Mouse (Mus musculus) hindbrain, embryonic 15.5 days (tissue): Measurements from ENCODE around the gene Gm21541. TPM values are rescaled to one million over a fixed set of nuclear protein-coding genes. Genes with fewer than 3 reads are reported as not detected.
"Not testable (repeated sequence)": the region's sequence is repeated elsewhere in the genome, so short reads cannot be mapped to it uniquely, and the experiment has no call there.

ENCODE experiments used
- ATAC-seq: fragments of 200-750 bp; cut with Nextera tagmentation; 2 replicates; pipeline ENCODE4 v1.8.0; 2017; ENCODE audit warnings: low read depth, moderate number of reproducible peaks, moderate TSS enrichment; ENCODE audit not compliant: low FRiP score
- H3K27ac ChIP-seq: fragments of 300-500 bp; sonication (generic); replicated peaks from 2 replicates; pipeline ENCODE4 v1.5.1; 2015; ENCODE audit warnings: mild to moderate bottlenecking, inconsistent platforms
- H3K27me3 ChIP-seq: fragments of 300-500 bp; sonication (generic); 2 replicates; pipeline ENCODE4 v1.6.1; 2015; ENCODE audit warnings: control low read depth, inconsistent platforms
- H3K36me3 ChIP-seq: fragments of 300-500 bp; sonication (generic); 2 replicates; pipeline ENCODE4 v1.6.1; 2015; ENCODE audit warnings: control low read depth, inconsistent platforms
- H3K4me1 ChIP-seq: fragments of 300-500 bp; sonication (generic); replicated peaks from 2 replicates; pipeline ENCODE4 v1.6.1; 2015; ENCODE audit warnings: control low read depth, inconsistent platforms
- H3K4me2 ChIP-seq: fragments of 300-500 bp; sonication (generic); 2 replicates; pipeline ENCODE4 v1.6.1; 2015; ENCODE audit warnings: moderate library complexity, mild to moderate bottlenecking, inconsistent platforms
- H3K4me3 ChIP-seq: fragments of 300-500 bp; sonication (generic); 2 replicates; pipeline ENCODE4 v1.5.1; 2015; ENCODE audit warnings: mild to moderate bottlenecking, inconsistent platforms
- H3K9ac ChIP-seq: fragments of 300-500 bp; sonication (generic); 2 replicates; pipeline ENCODE4 v1.6.1; 2015; ENCODE audit warnings: inconsistent platforms
- H3K9me3 ChIP-seq: fragments of 300-500 bp; sonication (generic); 2 replicates; pipeline ENCODE4 v1.6.1; 2016; ENCODE audit warnings: control low read depth, inconsistent platforms
- WGBS: fragments of 180-500 bp; shearing (Covaris S2); methylation state at CpG from one replicate; pipeline ENCODE4 v1.1.7; 2015; 5-methylcytosine and 5-hydroxymethylcytosine counted together
- polyA plus RNA-seq: library from polyadenylated mRNA; unstranded; fragments of >200 nt; fragmentation: Nextera tagmentation; extraction: Ambion mirVana; gene quantifications from 2 replicates; pipeline ENCODE4 v1.2.1, GENCODE M21; 2015

Gene Gm21541
- polyA plus RNA-seq: not detected in 2 replicates

DNA sequence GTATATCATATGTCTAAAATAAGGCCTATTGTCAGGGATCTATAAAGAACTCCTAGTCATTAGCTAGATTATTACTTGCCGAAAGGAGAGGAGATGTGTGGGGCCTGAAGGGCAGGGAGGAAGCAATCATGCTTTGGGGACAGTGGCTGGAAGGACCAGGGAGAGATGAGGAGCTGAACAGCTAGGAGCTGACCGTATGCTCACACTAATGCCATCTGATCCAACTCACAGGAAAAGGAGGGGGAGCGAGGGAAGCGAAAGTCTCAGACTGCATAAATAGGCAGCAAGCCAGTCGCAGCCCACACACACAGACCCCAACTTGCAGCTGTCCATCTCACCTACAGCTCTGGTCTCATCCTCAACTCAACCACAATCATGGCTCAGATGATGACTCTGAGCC is at the start of gene Gm21541:
TSS of gene Gm21541 (plus strand) at position 301 of the 400 bp plus-strand sequence.
- not testable (repeated sequence) for H3K4me2 ChIP-seq, H3K9me3 ChIP-seq, H3K27me3 ChIP-seq, H3K9ac ChIP-seq, H3K4me1 ChIP-seq, ATAC-seq, H3K36me3 ChIP-seq, H3K4me3 ChIP-seq, H3K27ac ChIP-seq
- WGBS: no CpG with 5 or more reads among the region's 5 CpGs

DNA sequence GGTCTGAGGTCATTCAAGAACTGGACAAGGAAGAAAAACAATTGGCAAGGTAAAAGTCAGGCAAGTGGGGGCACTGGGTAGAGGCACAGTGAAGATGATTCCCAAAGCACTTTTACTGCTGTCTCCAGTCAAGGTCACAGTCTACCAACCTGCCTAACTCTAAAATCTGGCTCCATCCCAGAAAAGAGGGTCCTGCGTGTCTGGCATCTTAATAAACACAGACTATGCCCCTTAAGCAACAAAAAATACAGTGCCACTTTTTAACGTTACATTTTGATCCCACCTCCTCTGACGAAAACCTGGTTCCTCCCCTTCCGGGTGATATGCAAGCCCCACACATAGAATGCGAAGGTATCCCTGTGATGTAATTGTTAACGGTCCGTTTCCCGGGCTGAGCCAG is 37.9 kb downstream of the Gm21541 start, which contains the start of gene Gm20878:
TSS of gene Gm20878 (plus strand) at position 301 of the 400 bp plus-strand sequence.
- H3K27ac ChIP-seq, H3K36me3 ChIP-seq, H3K4me3 ChIP-seq, H3K9ac ChIP-seq, ATAC-seq, H3K4me1 ChIP-seq, H3K9me3 ChIP-seq, H3K27me3 ChIP-seq, H3K4me2 ChIP-seq: not testable (repeated sequence)
- no CpG with 5 or more reads among the region's 8 CpGs for WGBS

Other genes starting within 250 kb of the Gm21541 start
- 29.1 and 33.0 TPM in 2 replicates for gene Cntfr, start 206.5 kb upstream of the Gm21541 start, polyA plus RNA-seq
- gene Il11ra1, start 203.6 kb upstream of the Gm21541 start, polyA plus RNA-seq: 39.4 and 41.6 TPM in 2 replicates
- 58.7 and 58.8 TPM in 2 replicates for gene Rpp25l, start 190.1 kb upstream of the Gm21541 start, polyA plus RNA-seq
- gene Dctn3, start 180.4 kb upstream of the Gm21541 start, polyA plus RNA-seq: 298 and 299 TPM in 2 replicates
- 0.86 and 1.1 TPM in 2 replicates for gene Arid3c, start 172.5 kb upstream of the Gm21541 start, polyA plus RNA-seq
- 48.0 and 53.9 TPM in 2 replicates for gene Galt, start 148.4 kb upstream of the Gm21541 start, polyA plus RNA-seq
- 78.5 and 79.3 TPM in 2 replicates for gene Sigmar1, start 147.5 kb upstream of the Gm21541 start, polyA plus RNA-seq
- 258 and 281 TPM in 2 replicates for gene Ccl27a, start 129.4 kb upstream of the Gm21541 start, polyA plus RNA-seq
- 11.2 and 11.5 TPM in 2 replicates for gene Gm20878, start 38.0 kb downstream of the Gm21541 start, polyA plus RNA-seq
- 1.9 and 2.1 TPM in 2 replicates for gene Fam205a4, start 62.4 kb downstream of the Gm21541 start, polyA plus RNA-seq
- 0.69 and 0.79 TPM in 2 replicates for gene Gm21093, start 131.1 kb downstream of the Gm21541 start, polyA plus RNA-seq
- gene Gm3893, start 187.6 kb downstream of the Gm21541 start, polyA plus RNA-seq: not detected in 2 replicates
- not detected in 2 replicates for gene Gm13304, start 211.2 kb downstream of the Gm21541 start, polyA plus RNA-seq
- gene Gm13306, start 249.8 kb downstream of the Gm21541 start, polyA plus RNA-seq: 3.4 and 3.6 TPM in 2 replicates